ENCODE assay signal across 8 mouse cellular contexts in the genomic region with DNA sequence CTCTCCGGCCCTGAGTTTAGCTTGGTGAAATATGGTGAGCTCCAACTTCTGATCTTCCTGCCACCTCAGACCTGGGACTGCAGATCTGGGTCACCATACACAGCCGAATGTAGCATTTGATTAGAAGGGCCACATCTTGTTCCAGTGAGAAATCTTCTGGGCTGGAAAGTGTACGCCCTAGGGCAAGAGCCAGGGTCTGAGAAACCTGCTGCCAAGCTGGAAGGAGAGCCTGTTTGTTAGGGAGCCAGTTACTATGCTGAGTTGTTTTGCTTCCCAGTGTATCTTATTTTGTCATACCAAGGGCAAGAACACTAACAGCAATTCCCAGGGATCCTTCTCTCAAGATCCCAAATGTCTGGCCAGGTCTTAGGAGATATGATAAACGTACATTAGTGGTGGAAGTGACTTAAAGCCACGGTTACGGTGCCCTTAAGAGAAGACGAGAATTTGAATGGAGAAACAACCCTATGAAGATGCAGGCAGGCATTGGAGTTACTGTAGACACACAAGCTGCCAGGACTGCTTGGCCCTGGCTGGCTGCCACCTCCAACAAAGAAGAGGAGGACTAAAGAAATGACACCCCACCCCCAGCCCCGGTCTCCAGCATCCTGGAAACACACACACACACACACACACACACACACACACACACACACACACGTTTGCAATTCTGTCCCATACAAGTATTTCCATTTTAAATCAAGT. TPM values are rescaled to one million over a fixed set of nuclear protein-coding genes. Genes with fewer than 3 reads are reported as not detected.
DNase-seq lines count a peak whose midpoint lies in the region; ATAC-seq and TF ChIP-seq lines count a peak whose summit lies in the region.

No protein-coding gene starts in this region.

- H3K36me3 ChIP-seq in hindbrain, embryonic 13.5 days = no peaks in the 10 kb centered on the region
- H3K36me3 ChIP-seq in hindbrain, embryonic 12.5 days = no peaks in the 10 kb centered on the region
- H3K36me3 ChIP-seq in heart, adult 2 months (ENCODE audit: control insufficient read depth, insufficient read depth, low read length) = no peaks in the 10 kb centered on the region

- peak; percentile 35 to 40 for DNase-seq in heart, adult 2 months
- peak; percentile 47 to 64 for DNase-seq in layer of hippocampus, adult 2 months (ENCODE audit: low spot score in 2 of 2)
- DNase-seq in lung, postnatal 14 days = peak; percentile 59
- no peak for DNase-seq in B cell, adult 2 months
- DNase-seq in urinary bladder, adult 2 months (ENCODE audit: low spot score) = no peak

- H3K4me2 ChIP-seq in hindbrain, embryonic 13.5 days = no peak overlapping the region; the same call in 1 of the 2 replicates
- H3K4me2 ChIP-seq in hindbrain, embryonic 12.5 days (replicated peaks) = no peak overlapping the region

- H3K4me3 ChIP-seq in hindbrain, embryonic 13.5 days = no peak overlapping the region
- H3K4me3 ChIP-seq in hindbrain, embryonic 12.5 days = no peak overlapping the region
- no peak overlapping the region for H3K4me3 ChIP-seq in cortical plate, adult 2 months (ENCODE audit: insufficient read depth, low read length)
- no peak overlapping the region for H3K4me3 ChIP-seq in heart, adult 2 months
- H3K4me3 ChIP-seq in layer of hippocampus, adult 2 months = no peak overlapping the region

- H3K27me3 ChIP-seq in hindbrain, embryonic 13.5 days = peaks cover 36% of the 10 kb centered on the region
- H3K27me3 ChIP-seq in hindbrain, embryonic 12.5 days = peaks cover 34% of the 10 kb centered on the region
- H3K27me3 ChIP-seq in heart, adult 2 months (ENCODE audit: control insufficient read depth, insufficient read depth, low read length) = no peaks in the 10 kb centered on the region

- TF ChIP-seq POLR2A in cortical plate, adult 2 months (IDR thresholded peaks at IDR 0.05; ENCODE audit: extremely low read depth, insufficient read depth, low read length) = no peak
- TF ChIP-seq POLR2A in heart, adult 2 months (IDR thresholded peaks at IDR 0.05; ENCODE audit: insufficient read depth, low read depth, low read length) = no peak

- intact Hi-C loops in heart, adult 2 months (cut with DNase I) = no loop called here

- H3K4me1 ChIP-seq in hindbrain, embryonic 13.5 days (replicated peaks) = peaks cover 22% of the 10 kb centered on the region
- H3K4me1 ChIP-seq in hindbrain, embryonic 12.5 days = peaks cover 18% of the 10 kb centered on the region
- no peaks in the 10 kb centered on the region; the same call in 1 of the 2 replicates for H3K4me1 ChIP-seq in cortical plate, adult 2 months (ENCODE audit: control insufficient read depth, insufficient read depth, low read length)
- no peaks in the 10 kb centered on the region; the same call in none of the 2 replicates for H3K4me1 ChIP-seq in heart, adult 2 months (ENCODE audit: control insufficient read depth, insufficient read depth, low read length)

- no peak for TF ChIP-seq EP300 in heart, adult 2 months (IDR thresholded peaks at IDR 0.05; ENCODE audit: insufficient read depth, low read depth, low read length)

- H3K9ac ChIP-seq in hindbrain, embryonic 13.5 days = no peak overlapping the region
- no peak overlapping the region for H3K9ac ChIP-seq in hindbrain, embryonic 12.5 days
- H3K9ac ChIP-seq in heart, adult 2 months (ENCODE audit: low read depth, low read length) = no peak overlapping the region

- H3K9me3 ChIP-seq in hindbrain, embryonic 13.5 days = no peaks in the 10 kb centered on the region
- H3K9me3 ChIP-seq in hindbrain, embryonic 12.5 days (replicated peaks) = no peaks in the 10 kb centered on the region

- peak overlapping the region; percentile 76 for H3K27ac ChIP-seq in hindbrain, embryonic 13.5 days
- no peak overlapping the region for H3K27ac ChIP-seq in hindbrain, embryonic 12.5 days
- peak overlapping the region; percentile 49 for H3K27ac ChIP-seq in cortical plate, adult 2 months (ENCODE audit: insufficient read depth, low read length)
- peak overlapping the region; percentile 65 for H3K27ac ChIP-seq in heart, adult 2 months
- peak overlapping the region; percentile 88 for H3K27ac ChIP-seq in layer of hippocampus, adult 2 months

- no peak for TF ChIP-seq CTCF in cortical plate, adult 2 months (IDR thresholded peaks at IDR 0.05; ENCODE audit: extremely low read depth, insufficient read depth, low read length)
- TF ChIP-seq CTCF in heart, adult 2 months (IDR thresholded peaks at IDR 0.05) = no peak
- no peak for TF ChIP-seq CTCF in layer of hippocampus, adult 2 months (conservative IDR thresholded peaks at IDR 0.05)

- no peaks in the 10 kb centered on the region for H3K79me2 ChIP-seq in heart, adult 2 months (replicated peaks; ENCODE audit: control insufficient read depth, insufficient read depth, low read length)

- no peak for ATAC-seq in hindbrain, embryonic 13.5 days (ENCODE audit: low FRiP score)
- no peak for ATAC-seq in hindbrain, embryonic 12.5 days (ENCODE audit: low FRiP score)

- WGBS in hindbrain, embryonic 13.5 days = 59% methylated on average over 9 of the region's 9 CpGs
- 59% methylated on average over 9 of the region's 9 CpGs for WGBS in hindbrain, embryonic 12.5 days
- WGBS in heart, adult 2 months = 45% methylated on average over 9 of the region's 9 CpGs

RNA-seq across cellular contexts. Expression of a gene that starts 1.0 kb away (rescaled TPM):
- polyA plus RNA-seq in hindbrain, embryonic 13.5 days (2015; fragmentation: Nextera tagmentation; extraction: Ambion mirVana) = 4.5 and 4.6 TPM in 2 replicates
- 2.3 and 3.3 TPM in 2 replicates for polyA plus RNA-seq in hindbrain, embryonic 12.5 days (2016; fragmentation: Nextera tagmentation; extraction: Ambion mirVana)
- polyA plus RNA-seq in cortical plate, adult 2 months (2012; rRNA removed) = 35.0 and 41.8 TPM in 2 replicates
- total RNA-seq in heart, adult 2 months (2021) = 1 to 10 TPM; 2.4 to 7.0 TPM
- polyA plus RNA-seq in heart, adult 2 months (2012; rRNA removed) = 0.94 and 1.3 TPM in 2 replicates
- total RNA-seq in layer of hippocampus, adult 2 months (2021) = 10 to 100 TPM; 60.7 to 62.4 TPM
- polyA plus RNA-seq in urinary bladder, adult 2 months (2012; rRNA removed) = 0.88 and 1.4 TPM in 2 replicates

RNA-seq across cellular contexts. Expression of a gene that starts 20.7 kb away (rescaled TPM):
- polyA plus RNA-seq in hindbrain, embryonic 13.5 days (2015; fragmentation: Nextera tagmentation; extraction: Ambion mirVana) = 234 and 244 TPM in 2 replicates
- 293 and 303 TPM in 2 replicates for polyA plus RNA-seq in hindbrain, embryonic 12.5 days (2016; fragmentation: Nextera tagmentation; extraction: Ambion mirVana)
- 139 and 148 TPM in 2 replicates for polyA plus RNA-seq in cortical plate, adult 2 months (2012; rRNA removed)
- 10 to 100 TPM; 71.9 to 72.5 TPM for total RNA-seq in heart, adult 2 months (2021)
- 32.6 and 52.6 TPM in 2 replicates for polyA plus RNA-seq in heart, adult 2 months (2012; rRNA removed)
- total RNA-seq in layer of hippocampus, adult 2 months (2021) = 100 to 1,000 TPM; 125 to 131 TPM
- 141 and 160 TPM in 2 replicates for polyA plus RNA-seq in urinary bladder, adult 2 months (2012; rRNA removed)

RNA-seq across cellular contexts. Expression of a gene that starts 39.6 kb away (rescaled TPM):
- polyA plus RNA-seq in hindbrain, embryonic 13.5 days (2015; fragmentation: Nextera tagmentation; extraction: Ambion mirVana) = not detected in 2 replicates
- polyA plus RNA-seq in hindbrain, embryonic 12.5 days (2016; fragmentation: Nextera tagmentation; extraction: Ambion mirVana) = not detected in 2 replicates
- polyA plus RNA-seq in cortical plate, adult 2 months (2012; rRNA removed) = 0.13 and 0.21 TPM in 2 replicates
- not detected for total RNA-seq in heart, adult 2 months (2021)
- polyA plus RNA-seq in heart, adult 2 months (2012; rRNA removed) = 0.31 TPM in 1 of 2 replicates, not detected in the other
- total RNA-seq in layer of hippocampus, adult 2 months (2021) = under 1 TPM; 0.49 to 0.66 TPM
- polyA plus RNA-seq in urinary bladder, adult 2 months (2012; rRNA removed) = not detected in 2 replicates

Comparison
In these comparisons a context has a peak if more than half of its experiments do, and no peak if none do; other contexts are left out.
1. DNase-seq: peak in heart, adult 2 months (2 of 2), layer of hippocampus, adult 2 months (2 of 2) and lung, postnatal 14 days (single experiment); none in B cell, adult 2 months (0 of 2) and urinary bladder, adult 2 months (single experiment).